Mouse (Mus musculus): ENCODE data around the gene Adgrg5. TPM values are rescaled to one million over a fixed set of nuclear protein-coding genes. Genes with fewer than 3 reads are reported as not detected.

The Adgrg5 gene
- total RNA-seq, 2 experiments from 2014 or later = not detected

GRCm38 (mm10) chr8:94986676-94987075, 63.2 kb downstream of the Adgrg5 start:
- intact Hi-C loops (cut with DNase I; ENCODE audit: low total_unique reads) = no loop called here
- peak; percentile 39 for DNase-seq

- intact Hi-C loops (cut with DNase I; ENCODE audit: low total_unique reads) = no loop called here
- DNase-seq = no peak
Measured at GRCm38 (mm10) chr8:94987553-94987952, 64.1 kb downstream of the Adgrg5 start.

- intact Hi-C loops (cut with DNase I; ENCODE audit: low total_unique reads) = no loop called here
- no peak for DNase-seq
Measured at GRCm38 (mm10) chr8:94988619-94989018, 65.1 kb downstream of the Adgrg5 start.

GRCm38 (mm10) chr8:94989711-94990110, 66.2 kb downstream of the Adgrg5 start:
- intact Hi-C loops (cut with DNase I; ENCODE audit: low total_unique reads) = no loop called here
- DNase-seq = no peak

GRCm38 (mm10) chr8:94990598-94991453, 67.3 kb downstream of the Adgrg5 start:
- no peak for DNase-seq
- intact Hi-C loops (cut with DNase I; ENCODE audit: low total_unique reads) = no loop called here

GRCm38 (mm10) chr8:94991454-94991994, 68.0 kb downstream of the Adgrg5 start:
- DNase-seq = no peak
- intact Hi-C loops (cut with DNase I; ENCODE audit: low total_unique reads) = no loop called here

GRCm38 (mm10) chr8:94992010-94992409, 68.5 kb downstream of the Adgrg5 start:
- intact Hi-C loops (cut with DNase I; ENCODE audit: low total_unique reads) = no loop called here

GRCm38 (mm10) chr8:94992534-94992933, 69.0 kb downstream of the Adgrg5 start:
- intact Hi-C loops (cut with DNase I; ENCODE audit: low total_unique reads) = no loop called here
- peak; percentile 72 for DNase-seq

More at GRCm38 (mm10) chr8:94992010-94992409, 68.5 kb downstream of the Adgrg5 start:
- DNase-seq = no peak

Other genes starting within 250 kb of the Adgrg5 start
- gene Pllp, start 227.4 kb upstream of the Adgrg5 start, total RNA-seq (2021) = 10 to 100 TPM in 1 of 2 experiments, 1 to 10 TPM in 1; 2.7 to 13.1 TPM
- gene Ccl22, start 178.1 kb upstream of the Adgrg5 start, total RNA-seq (2021) = not detected
- under 1 TPM; 0.82 to 0.96 TPM for gene Cx3cl1, start 151.7 kb upstream of the Adgrg5 start, total RNA-seq (2021)
- not detected for gene Ccl17, start 113.2 kb upstream of the Adgrg5 start, total RNA-seq (2021)
- gene Coq9, start 85.4 kb upstream of the Adgrg5 start, total RNA-seq (2021) = 100 to 1,000 TPM; 341 to 397 TPM
- gene Ciapin1, start 85.3 kb upstream of the Adgrg5 start, total RNA-seq (2021) = 10 to 100 TPM; 32.0 to 33.5 TPM
- gene Polr2c, start 66.2 kb upstream of the Adgrg5 start, total RNA-seq (2021) = 10 to 100 TPM; 37.3 to 39.4 TPM
- gene Dok4, start 47.4 kb upstream of the Adgrg5 start, total RNA-seq (2021) = 1 to 10 TPM; 9.6 to 9.8 TPM
- gene Ccdc102a, start 5.6 kb upstream of the Adgrg5 start, total RNA-seq (2021) = 10 to 100 TPM in 1 of 2 experiments, 1 to 10 TPM in 1; 7.1 to 10.9 TPM
- gene Adgrg1, start 51.1 kb downstream of the Adgrg5 start, total RNA-seq (2021) = 10 to 100 TPM; 21.4 to 38.2 TPM
- under 1 TPM; 0.33 TPM for gene Adgrg3, start 94.0 kb downstream of the Adgrg5 start, total RNA-seq (2021)
- gene Drc7, start 131.4 kb downstream of the Adgrg5 start, total RNA-seq (2021) = not detected
- 1 to 10 TPM; 5.4 to 7.5 TPM for gene Katnb1, start 157.5 kb downstream of the Adgrg5 start, total RNA-seq (2021)

All from gastrocnemius, postnatal 14 days (tissue).